Mouse (Mus musculus) bone marrow, adult 2 months (tissue): ENCODE results near the gene Gm28053.

Source experiments
- CTCF ChIP-seq: fragments of 200-500 bp; IDR thresholded peaks from 2 replicates; pipeline ENCODE4 v1.5.1; 2011; ENCODE audit warnings: low read length, control low read depth; ENCODE audit not compliant: control insufficient read depth, insufficient read depth
- POLR2A ChIP-seq: fragments of 200-500 bp; IDR thresholded peaks from 2 replicates; pipeline ENCODE4 v1.6.1; 2011; ENCODE audit warnings: low read depth, mild to moderate bottlenecking, control low read depth, low read length, borderline replicate concordance; ENCODE audit not compliant: control insufficient read depth

- TF ChIP-seq CTCF (no peak), POLR2A (no peak)
Observed at GRCm38 (mm10) chr6:48737688-48738087, 19.3 kb downstream of the Gm28053 start.
